Mouse (Mus musculus) stomach, embryonic 16.5 days (tissue): ENCODE measurements around the gene Atp12a. TPM values are rescaled to one million over a fixed set of nuclear protein-coding genes. Genes with fewer than 3 reads are reported as not detected.

Experiments used
- ATAC-seq: fragments of 200-750 bp; cut with Nextera tagmentation; 2 replicates; pipeline ENCODE4 v1.8.0; 2017; ENCODE audit warnings: moderate number of reproducible peaks, moderate TSS enrichment; ENCODE audit not compliant: insufficient read depth, low FRiP score
- H3K27ac ChIP-seq: fragments of 300-500 bp; sonication (generic); 2 replicates; pipeline ENCODE4 v1.5.1; 2014; ENCODE audit warnings: low read length
- H3K27me3 ChIP-seq: fragments of 300-500 bp; sonication (generic); 2 replicates; pipeline ENCODE4 v1.6.1; 2014; ENCODE audit warnings: low read length, control low read depth, mixed read lengths; ENCODE audit not compliant: control insufficient read depth, insufficient read depth
- H3K36me3 ChIP-seq: fragments of 300-500 bp; sonication (generic); 2 replicates; pipeline ENCODE4 v1.6.1; 2014; ENCODE audit warnings: low read length; ENCODE audit not compliant: control insufficient read depth, insufficient read depth
- H3K4me1 ChIP-seq: fragments of 300-500 bp; sonication (generic); 2 replicates; pipeline ENCODE4 v1.6.1; 2014; ENCODE audit warnings: low read length, control low read depth, mixed read lengths; ENCODE audit not compliant: control insufficient read depth, insufficient read depth
- H3K4me2 ChIP-seq: fragments of 300-500 bp; sonication (generic); 2 replicates; pipeline ENCODE4 v1.6.1; 2014; ENCODE audit warnings: low read depth, low read length, mixed read lengths
- H3K4me3 ChIP-seq: fragments of 300-500 bp; sonication (generic); replicated peaks from 2 replicates; pipeline ENCODE4 v1.5.1; 2014; ENCODE audit warnings: mild to moderate bottlenecking, low read length
- H3K9ac ChIP-seq: fragments of 300-500 bp; sonication (generic); 2 replicates; pipeline ENCODE4 v1.6.1; 2014; ENCODE audit warnings: low read length
- H3K9me3 ChIP-seq: fragments of 300-500 bp; sonication (generic); replicated peaks from 2 replicates; pipeline ENCODE4 v1.6.1; 2016; ENCODE audit warnings: low read length, control low read depth; ENCODE audit not compliant: control insufficient read depth
- WGBS: fragments of 180-500 bp; shearing (Covaris S2); extraction: QIAGEN DNeasy Blood & Tissue Kit; methylation state at CpG from one replicate; pipeline ENCODE4 v1.1.7; 2014; 5-methylcytosine and 5-hydroxymethylcytosine counted together
- polyA plus RNA-seq: library from polyadenylated mRNA; unstranded; fragments of >200 nt; fragmentation: Nextera tagmentation; extraction: Ambion mirVana; gene quantifications from 2 replicates; pipeline ENCODE4 v1.2.1, GENCODE M21; 2015

Atp12a gene
- 0.04 and 0.19 TPM in 2 replicates for polyA plus RNA-seq

DNA sequence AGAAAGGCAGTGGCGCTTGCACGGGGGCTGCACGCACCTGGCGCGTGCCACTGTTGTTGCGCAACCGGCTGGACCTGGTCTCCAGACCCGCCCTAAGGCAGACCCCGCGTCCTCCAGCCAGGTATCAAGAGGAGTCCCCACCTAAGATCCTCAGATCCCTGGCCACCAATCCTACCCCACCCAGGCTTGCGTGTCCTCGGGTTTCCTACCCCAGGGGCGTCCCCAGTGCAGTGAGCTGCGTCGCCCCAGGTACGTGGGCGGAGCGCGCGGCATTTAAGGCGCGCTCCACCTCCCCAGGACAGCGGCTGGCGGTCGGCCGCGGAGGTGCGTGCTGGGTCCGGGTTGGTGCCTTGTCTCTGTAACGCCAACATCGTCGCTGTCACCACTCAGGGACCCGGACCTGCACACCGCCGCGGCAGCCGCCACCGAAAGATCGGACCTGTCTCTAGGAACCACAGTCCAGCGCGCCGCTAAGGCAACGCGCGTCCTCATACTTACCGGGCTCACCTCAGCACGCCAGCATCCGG lies at the start of gene Atp12a:
TSS of gene Atp12a (plus strand) at position 358 of the 527 bp plus-strand sequence.
- 1% methylated on average over 48 of the region's 48 CpGs for WGBS
- peak within 1 kb of the TSS; percentile 60 for H3K9ac ChIP-seq
- ATAC-seq: peak; percentile 47; the same call in 1 of the 2 replicates

DNA sequence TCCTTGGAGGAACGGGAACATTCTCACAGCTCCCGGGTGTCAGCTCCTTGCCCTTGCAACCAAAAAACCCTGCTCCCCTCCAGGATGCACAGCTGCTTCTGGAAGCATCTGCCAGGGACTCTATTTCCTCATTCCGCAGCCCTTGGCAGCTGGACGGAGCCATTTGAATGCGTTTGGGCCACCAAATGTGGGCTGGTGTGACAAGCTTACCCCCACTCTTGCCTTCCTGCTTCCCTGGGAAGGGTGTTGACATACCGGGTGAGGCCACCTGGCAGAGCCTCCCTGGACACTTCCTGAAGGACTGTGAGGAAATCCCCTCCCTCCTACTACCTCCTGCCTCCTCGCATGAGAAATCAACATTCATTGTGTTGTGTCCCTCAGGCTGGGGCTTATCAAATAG lies 49.3 kb upstream of the Atp12a start:
- H3K4me3 ChIP-seq: no peak overlapping the region
- no peak overlapping the region for H3K9ac ChIP-seq
- no peaks in the 10 kb centered on the region for H3K36me3 ChIP-seq
- ATAC-seq: no peak
- WGBS: 40% methylated on average over 7 of the region's 7 CpGs
- H3K9me3 ChIP-seq: no peaks in the 10 kb centered on the region
- no peak overlapping the region for H3K27ac ChIP-seq
- H3K4me1 ChIP-seq: 0 out of 2 replicates have a peak, but pooled peaks cover 6% of the 10 kb centered on the region
- no peak overlapping the region for H3K4me2 ChIP-seq
- H3K27me3 ChIP-seq: no peaks in the 10 kb centered on the region

More for the DNA sequence above, at the start of gene Atp12a:
- Histone ChIP-seq H3K27ac (no peak within 1 kb of the TSS), H3K36me3 (no peaks in the 10 kb centered on the region), H3K27me3 (peaks cover 33% of the 10 kb centered on the region), H3K4me2 (peak within 1 kb of the TSS; percentile 75), H3K4me3 (peak within 1 kb of the TSS; percentile 43), H3K4me1 (peaks cover 4% of the 10 kb centered on the region; the same call in 1 of the 2 replicates), H3K9me3 (no peaks in the 10 kb centered on the region)

DNA sequence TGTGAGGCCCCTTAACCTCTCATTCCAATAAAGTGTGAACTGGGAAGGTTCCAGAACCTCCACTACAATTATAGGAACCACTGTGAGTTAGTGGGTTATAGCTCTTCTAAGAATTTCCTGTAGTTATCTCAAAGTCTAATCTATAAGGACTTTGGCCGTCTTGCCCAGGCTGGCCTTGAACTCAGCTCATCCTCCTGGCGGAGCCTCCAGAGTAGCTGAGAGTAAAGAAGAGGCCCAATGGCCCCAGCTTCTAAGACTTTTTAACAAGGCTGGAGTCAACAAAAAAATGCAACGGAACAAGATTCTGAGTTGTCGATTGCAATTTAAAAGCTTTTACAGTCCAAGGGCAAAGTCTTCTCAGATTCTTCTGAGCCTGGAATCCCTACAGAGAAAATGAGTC lies 48.5 kb upstream of the Atp12a start:
- no peak overlapping the region for H3K27ac ChIP-seq
- ATAC-seq: no peak

DNA sequence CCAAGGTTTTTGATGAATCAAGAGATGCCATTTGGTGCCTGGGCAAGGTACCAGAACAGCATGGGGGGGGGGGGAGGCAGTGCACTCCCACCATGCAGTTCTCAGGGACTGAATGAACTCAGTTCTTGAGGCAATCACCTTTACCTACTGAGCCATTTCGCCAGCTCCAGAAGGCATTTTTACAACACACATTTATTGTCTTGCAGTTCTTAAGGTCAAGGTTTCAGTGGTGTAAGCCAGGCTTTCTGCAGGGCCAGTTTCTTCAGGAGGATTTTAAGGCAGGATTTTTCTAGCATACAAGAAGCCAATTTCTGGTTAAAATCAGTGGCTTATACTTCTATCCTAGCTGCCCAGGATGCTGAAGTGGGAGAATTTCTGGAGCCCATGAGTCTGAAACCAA lies 41.9 kb upstream of the Atp12a start:
- Histone ChIP-seq H3K4me1 (no peaks in the 10 kb centered on the region), H3K27me3 (no peaks in the 10 kb centered on the region), H3K4me2 (no peak overlapping the region), H3K4me3 (no peak overlapping the region), H3K9me3 (no peaks in the 10 kb centered on the region), H3K27ac (no peak overlapping the region), H3K9ac (no peak overlapping the region), H3K36me3 (no peaks in the 10 kb centered on the region)
- no peak for ATAC-seq
- WGBS: 76% methylated on average over 1 of the region's 1 CpGs

More for the DNA sequence above, 48.5 kb upstream of the Atp12a start:
- no peak overlapping the region for H3K9ac ChIP-seq
- whole genome bisulfite sequencing: 85% methylated on average over 4 of the region's 4 CpGs
- no peaks in the 10 kb centered on the region for H3K9me3 ChIP-seq
- no peaks in the 10 kb centered on the region for H3K27me3 ChIP-seq
- H3K4me1 ChIP-seq: 0 out of 2 replicates have a peak, but pooled peaks cover 6% of the 10 kb centered on the region
- no peak overlapping the region for H3K4me2 ChIP-seq
- no peak overlapping the region for H3K4me3 ChIP-seq
- no peaks in the 10 kb centered on the region for H3K36me3 ChIP-seq

DNA sequence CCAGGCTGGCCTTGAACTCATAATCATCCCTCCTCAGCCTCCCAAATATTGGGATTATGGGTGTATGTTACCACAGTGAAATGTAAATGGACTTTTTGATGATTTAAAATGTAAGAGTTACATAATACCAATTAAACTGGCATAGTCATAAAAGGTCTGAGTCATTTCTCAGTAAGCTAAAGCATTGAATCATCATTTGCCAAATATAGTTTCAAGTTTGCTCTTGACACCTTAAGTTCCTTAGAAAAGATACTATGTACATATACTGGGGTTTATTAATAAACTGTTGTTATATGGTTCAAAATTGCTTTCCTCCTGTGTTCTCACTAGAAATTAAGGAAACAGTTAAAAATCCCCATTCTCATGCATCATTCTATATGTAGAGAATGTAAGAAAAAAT lies 39.8 kb upstream of the Atp12a start:
- H3K27me3 ChIP-seq: no peaks in the 10 kb centered on the region
- ATAC-seq: no peak
- no peak overlapping the region for H3K27ac ChIP-seq
- H3K9ac ChIP-seq: no peak overlapping the region
- H3K4me3 ChIP-seq: no peak overlapping the region
- no peaks in the 10 kb centered on the region for H3K4me1 ChIP-seq
- H3K36me3 ChIP-seq: no peaks in the 10 kb centered on the region
- no peak overlapping the region for H3K4me2 ChIP-seq
- H3K9me3 ChIP-seq: no peaks in the 10 kb centered on the region

DNA sequence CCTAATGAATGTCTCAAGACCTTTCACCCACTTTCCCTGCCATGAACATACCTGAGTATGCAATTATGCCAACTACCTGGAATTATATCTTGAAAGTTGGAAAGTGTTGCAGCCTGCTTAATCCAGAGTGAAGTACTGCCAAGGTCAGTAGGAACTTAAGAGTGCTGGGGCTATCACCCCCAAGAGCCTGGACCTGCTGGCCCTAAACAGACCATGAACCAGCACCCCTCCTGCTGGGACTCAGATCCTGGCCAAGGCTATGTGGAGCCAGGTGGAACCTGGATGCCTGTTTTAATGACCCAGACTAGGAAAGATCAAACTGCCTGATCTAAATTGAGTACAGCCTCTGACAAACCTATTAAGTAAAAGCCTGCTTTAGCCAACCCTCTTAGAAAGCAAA lies 31.2 kb upstream of the Atp12a start:
- ATAC-seq: no peak
- peaks cover 4% of the 10 kb centered on the region for H3K4me1 ChIP-seq

DNA sequence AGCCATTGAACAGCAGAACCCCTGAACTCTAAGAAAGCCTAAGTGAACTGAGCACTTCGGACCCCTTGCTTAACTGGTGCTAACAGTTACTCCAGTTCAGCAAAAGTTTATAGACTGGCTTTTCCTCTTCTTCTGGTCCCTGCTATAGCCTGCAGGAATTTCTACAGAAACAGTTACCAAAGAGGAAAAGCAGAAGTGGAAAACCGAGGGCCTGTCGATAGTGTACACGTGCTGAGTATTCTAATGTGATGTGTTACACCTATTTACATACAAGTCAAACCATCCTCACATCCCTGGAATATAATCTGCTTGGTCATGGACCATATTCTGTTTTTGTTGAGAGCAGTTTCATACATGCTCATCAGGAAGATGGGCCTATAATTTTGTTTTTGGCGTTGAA lies 30.4 kb upstream of the Atp12a start:
- Histone ChIP-seq H3K4me2 (no peak overlapping the region), H3K4me1 (peaks cover 4% of the 10 kb centered on the region), H3K27ac (no peak overlapping the region), H3K9me3 (no peaks in the 10 kb centered on the region), H3K9ac (no peak overlapping the region), H3K4me3 (no peak overlapping the region), H3K27me3 (no peaks in the 10 kb centered on the region), H3K36me3 (no peaks in the 10 kb centered on the region)
- ATAC-seq: no peak
- 88% methylated on average over 5 of the region's 5 CpGs for WGBS

More for the DNA sequence above, 31.2 kb upstream of the Atp12a start:
- Histone ChIP-seq H3K4me3 (no peak overlapping the region), H3K36me3 (no peaks in the 10 kb centered on the region), H3K27me3 (no peaks in the 10 kb centered on the region), H3K9me3 (no peaks in the 10 kb centered on the region), H3K4me2 (no peak overlapping the region), H3K9ac (no peak overlapping the region), H3K27ac (no peak overlapping the region)

DNA sequence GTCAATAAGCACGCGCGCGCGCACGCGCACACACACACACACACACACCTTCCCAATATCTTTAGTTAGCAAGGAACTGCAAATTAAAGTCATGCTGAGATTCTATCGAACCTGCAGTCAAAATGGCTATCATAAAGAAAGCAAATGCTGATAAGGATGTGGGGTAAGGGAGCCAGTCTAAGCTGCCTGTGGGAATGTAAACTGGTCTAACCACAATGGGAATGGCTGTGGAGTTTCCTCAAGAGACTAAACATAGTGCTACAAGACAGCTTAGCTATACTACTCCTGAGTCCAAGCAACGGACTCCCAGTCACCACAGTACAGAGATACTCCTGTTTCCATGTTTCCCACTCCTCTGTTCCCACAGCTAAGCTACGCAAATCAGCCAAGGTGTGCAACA lies 28.8 kb upstream of the Atp12a start:
- peak; percentile 74; the same call in 1 of the 2 replicates for ATAC-seq
- Histone ChIP-seq H3K27me3 (no peaks in the 10 kb centered on the region), H3K9me3 (no peaks in the 10 kb centered on the region), H3K4me1 (peaks cover 4% of the 10 kb centered on the region), H3K36me3 (no peaks in the 10 kb centered on the region), H3K9ac (no peak overlapping the region), H3K27ac (no peak overlapping the region), H3K4me2 (no peak overlapping the region), H3K4me3 (no peak overlapping the region)
- WGBS: 59% methylated on average over 10 of the region's 10 CpGs

DNA sequence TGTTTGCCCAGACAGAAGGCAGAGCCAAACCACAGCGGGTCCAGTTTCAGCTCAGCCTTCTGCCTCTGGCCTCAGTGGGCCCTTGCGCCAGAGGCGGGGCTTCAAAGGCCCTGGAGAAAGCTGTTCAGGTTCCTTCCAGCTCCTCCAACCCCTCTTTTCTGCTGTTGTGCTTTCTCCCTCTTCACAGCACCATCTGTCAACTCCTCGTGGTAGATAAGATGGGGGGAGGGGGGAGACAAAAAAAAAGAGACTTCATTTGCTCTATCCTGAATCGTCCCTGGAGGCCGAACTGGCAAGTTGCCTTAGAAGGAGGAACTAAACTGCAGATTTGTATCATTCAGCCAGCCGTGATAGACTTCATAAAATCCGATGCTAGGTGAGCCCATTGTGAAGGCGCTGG lies 27.8 kb upstream of the Atp12a start:
- no peak overlapping the region for H3K27ac ChIP-seq
- H3K36me3 ChIP-seq: no peaks in the 10 kb centered on the region
- ATAC-seq: no peak
- H3K27me3 ChIP-seq: no peaks in the 10 kb centered on the region
- H3K4me1 ChIP-seq: peaks cover 4% of the 10 kb centered on the region
- WGBS: 49% methylated on average over 9 of the region's 9 CpGs
- H3K9me3 ChIP-seq: no peaks in the 10 kb centered on the region
- no peak overlapping the region for H3K4me2 ChIP-seq
- H3K4me3 ChIP-seq: no peak overlapping the region
- no peak overlapping the region; the same call in 1 of the 2 replicates for H3K9ac ChIP-seq
